Mouse (Mus musculus): ENCODE data around the gene Prokr2.
A peak's percentile ranks its signal among the peaks of the same experiment; 100 is the strongest.
"Not testable (repeated sequence)": the region's sequence is repeated elsewhere in the genome, so short reads cannot be mapped to it uniquely, and the experiment has no call there.

Prokr2 gene

GRCm38 (mm10) chr2:132340350-132340749, 44.9 kb downstream of the Prokr2 start:
- DNase-seq (ENCODE audit: low spot score in 2 of 2) = no peak

- no peak for DNase-seq (ENCODE audit: low spot score in 2 of 2)
Observed at GRCm38 (mm10) chr2:132337202-132337601, 48.0 kb downstream of the Prokr2 start.

DNA sequence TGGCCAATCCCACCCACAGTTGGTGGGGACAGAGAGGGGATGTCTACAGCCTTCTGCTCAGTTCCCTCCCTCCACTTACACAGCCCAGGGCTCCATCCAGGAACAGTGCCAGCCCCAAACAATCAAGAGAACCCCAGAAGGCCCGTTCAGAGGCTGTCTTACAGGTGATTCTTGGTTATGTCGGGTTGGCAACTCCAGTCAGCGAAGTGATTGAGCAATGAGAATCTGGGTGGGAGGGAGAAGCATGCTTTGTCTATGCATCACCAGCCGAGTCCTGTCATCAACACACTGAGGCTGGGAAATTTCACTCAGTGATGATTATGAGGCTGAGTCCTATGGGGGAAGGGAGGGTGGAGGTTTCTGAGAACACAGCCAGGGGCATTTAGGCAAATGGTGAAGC, 61.7 kb downstream of the Prokr2 start:
- no peak for DNase-seq (ENCODE audit: low spot score in 2 of 2)

DNA sequence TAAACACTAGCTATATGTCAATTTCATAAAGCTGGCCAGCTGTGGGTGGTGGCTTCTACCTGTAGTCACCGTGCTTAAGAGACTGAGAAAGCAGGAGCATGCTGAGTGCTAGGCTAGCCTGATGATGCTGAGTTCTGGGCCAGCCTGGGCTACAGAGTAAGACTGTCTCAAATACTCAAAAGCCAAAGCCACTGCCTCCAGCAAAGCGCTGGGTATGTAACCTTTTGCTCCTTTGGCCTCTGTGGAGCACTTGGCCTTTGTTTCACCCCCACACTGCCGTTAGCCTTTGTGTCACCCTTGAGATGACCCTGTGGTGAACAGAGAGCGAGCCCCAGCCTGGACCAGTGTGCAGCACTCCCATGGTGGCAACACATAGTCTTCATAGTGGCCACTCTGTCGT, 64.7 kb downstream of the Prokr2 start:
- DNase-seq (ENCODE audit: low spot score in 2 of 2) = no peak

DNA sequence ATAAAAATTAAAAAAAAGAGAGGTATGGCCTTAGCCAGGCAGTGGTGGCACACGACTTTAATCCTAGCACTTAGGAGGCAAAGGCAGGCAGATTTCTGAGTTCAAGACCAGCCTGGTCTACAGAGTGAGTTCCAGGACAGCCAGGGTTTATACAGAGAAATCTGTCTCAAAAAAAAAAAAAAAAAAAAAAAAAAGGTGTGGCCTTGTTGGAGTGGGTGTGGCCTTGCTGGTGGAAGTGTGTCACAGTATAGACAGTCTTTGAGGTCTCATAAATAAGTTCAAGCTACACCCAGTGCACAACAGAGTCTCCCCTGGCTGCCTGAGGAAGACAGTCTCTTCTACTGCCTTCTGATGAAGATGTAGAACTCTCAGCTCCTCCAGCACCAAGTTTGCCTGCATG, 68.1 kb downstream of the Prokr2 start:
- no peak for DNase-seq (ENCODE audit: low spot score in 2 of 2)

DNA sequence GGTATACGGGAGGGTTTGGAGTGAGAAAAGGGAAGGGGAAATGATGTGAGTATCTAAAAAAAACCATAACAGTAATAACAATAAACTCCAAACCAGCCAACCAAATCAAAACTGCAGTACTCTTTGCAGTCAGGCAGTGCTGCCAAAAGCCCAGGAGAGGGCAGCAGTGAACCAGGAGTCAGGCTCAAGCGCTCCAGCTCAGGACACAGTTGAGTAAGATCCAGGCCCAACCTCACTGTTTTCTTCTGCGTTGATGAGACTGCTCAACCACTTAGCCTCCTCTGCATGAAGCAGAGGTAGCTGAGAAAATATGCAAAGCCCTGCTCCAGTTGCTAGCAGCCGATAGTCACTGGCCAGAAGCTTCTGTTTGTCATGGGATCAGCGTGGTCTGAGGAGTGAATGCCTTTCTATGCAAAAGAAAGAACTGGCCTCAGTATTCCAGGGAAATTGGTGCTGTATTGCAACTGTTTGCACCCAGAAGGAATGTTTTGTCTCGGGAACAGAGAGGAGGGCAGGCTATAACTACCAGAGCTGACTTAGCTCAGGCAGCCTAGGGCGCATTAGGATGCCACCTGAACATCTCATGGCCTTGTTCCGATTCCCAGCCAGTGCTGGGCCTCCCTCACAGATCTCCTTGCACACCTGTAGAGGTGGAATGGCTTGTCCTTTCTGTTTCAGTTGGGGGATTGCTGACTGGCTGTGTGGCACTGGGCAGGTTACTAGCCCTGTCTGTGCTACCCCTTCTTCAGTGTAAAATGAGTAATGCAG, 69.0 kb downstream of the Prokr2 start:
- peak; percentile 18 to 68 for DNase-seq (ENCODE audit: low spot score in 2 of 2)

DNA sequence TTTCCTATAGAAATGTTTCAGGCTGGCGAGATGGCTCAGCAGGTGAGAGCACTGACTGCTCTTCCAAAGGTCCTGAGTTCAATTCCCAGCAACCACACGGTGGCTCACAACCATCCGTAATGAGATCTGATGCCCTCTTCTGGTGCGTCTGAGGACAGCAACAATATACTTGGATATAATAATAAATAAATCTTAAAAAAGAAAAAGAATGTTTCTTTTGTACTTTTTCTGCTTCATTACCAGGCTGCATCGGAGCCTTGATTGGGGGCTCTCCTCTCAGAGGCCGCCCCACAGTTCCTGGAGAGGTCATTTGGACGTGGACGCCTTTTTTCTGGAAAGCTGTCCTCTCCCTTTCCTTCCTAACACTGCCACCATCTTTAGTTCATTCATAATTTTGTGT, 71.2 kb downstream of the Prokr2 start:
- not testable (repeated sequence) for DNase-seq (ENCODE audit: low spot score in 2 of 2)

DNA sequence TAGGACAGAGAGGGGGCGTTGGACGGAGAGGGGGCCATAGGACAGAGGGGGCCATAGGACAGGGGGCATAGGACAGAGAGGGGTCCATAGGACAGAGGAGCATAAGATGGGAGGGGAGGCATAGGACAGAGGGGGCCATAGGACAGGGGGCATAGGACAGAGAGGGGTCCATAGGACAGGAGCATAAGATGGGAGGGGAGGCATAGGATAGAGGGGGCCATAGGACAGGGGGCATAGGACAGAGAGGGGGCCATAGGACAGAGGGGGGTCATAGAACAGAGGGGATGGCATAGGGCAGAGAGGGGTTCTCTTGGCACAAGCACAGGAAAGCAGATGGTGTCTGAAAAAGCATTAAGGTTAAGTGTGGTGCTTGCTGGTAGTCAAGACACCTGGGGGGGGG, 71.7 kb downstream of the Prokr2 start:
- no peak for DNase-seq (ENCODE audit: low spot score in 2 of 2)

GRCm38 (mm10) chr2:132312616-132313015, 72.6 kb downstream of the Prokr2 start:
- no peak for DNase-seq (ENCODE audit: low spot score in 2 of 2)

- no peak for DNase-seq (ENCODE audit: low spot score in 2 of 2)
Observed at GRCm38 (mm10) chr2:132309398-132309930, 75.8 kb downstream of the Prokr2 start.

DNA sequence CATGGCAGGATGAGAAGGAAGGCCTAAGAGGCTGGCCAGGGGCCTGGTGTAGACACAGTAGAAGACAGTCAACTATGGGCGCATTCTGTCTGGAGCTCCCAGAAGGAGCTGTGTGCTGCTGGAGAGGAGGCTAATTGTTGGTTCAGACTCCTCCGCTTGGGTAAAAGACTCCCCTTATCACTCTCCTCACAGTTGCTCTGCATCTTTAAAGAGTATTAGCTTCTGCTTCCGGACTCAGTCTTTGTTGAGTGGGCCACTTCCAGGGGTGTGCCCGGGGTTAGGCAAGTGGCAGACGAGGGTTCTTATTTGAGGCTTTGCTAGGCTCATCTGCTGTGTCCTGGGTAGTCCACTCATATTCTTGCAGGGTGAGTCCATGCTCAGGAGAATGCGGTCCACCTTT, 76.4 kb downstream of the Prokr2 start:
- DNase-seq (ENCODE audit: low spot score in 2 of 2) = no peak

- no peak for DNase-seq (ENCODE audit: low spot score in 2 of 2)
Observed at GRCm38 (mm10) chr2:132307213-132307843, 77.9 kb downstream of the Prokr2 start.

- DNase-seq (ENCODE audit: low spot score in 2 of 2) = peak in 1 of 2 experiments; percentile 43
Observed at GRCm38 (mm10) chr2:132305988-132306387, 79.3 kb downstream of the Prokr2 start.

DNA sequence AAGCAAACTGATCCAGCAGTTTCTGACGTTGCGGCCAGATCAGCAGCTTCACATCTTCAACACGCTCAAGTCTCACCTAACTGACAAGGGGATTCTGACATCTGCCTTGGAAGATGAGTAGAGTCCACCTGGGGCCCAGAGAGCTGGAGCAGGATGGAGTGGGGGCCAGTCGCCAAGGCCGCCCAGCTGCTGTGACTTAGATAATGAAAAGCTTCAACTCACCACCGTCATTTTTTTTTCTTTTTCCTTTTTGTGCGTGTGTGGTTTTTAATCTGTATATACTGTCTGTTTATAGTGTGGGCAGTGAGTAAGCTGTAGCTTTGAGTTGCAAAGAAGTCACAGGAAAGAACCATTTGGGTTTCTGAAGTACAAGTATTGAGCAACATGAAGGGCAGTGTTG, 80.1 kb downstream of the Prokr2 start:
- no peak for DNase-seq (ENCODE audit: low spot score in 2 of 2)

GRCm38 (mm10) chr2:132301436-132301835, 83.8 kb downstream of the Prokr2 start:
- DNase-seq (ENCODE audit: low spot score in 2 of 2) = no peak

DNA sequence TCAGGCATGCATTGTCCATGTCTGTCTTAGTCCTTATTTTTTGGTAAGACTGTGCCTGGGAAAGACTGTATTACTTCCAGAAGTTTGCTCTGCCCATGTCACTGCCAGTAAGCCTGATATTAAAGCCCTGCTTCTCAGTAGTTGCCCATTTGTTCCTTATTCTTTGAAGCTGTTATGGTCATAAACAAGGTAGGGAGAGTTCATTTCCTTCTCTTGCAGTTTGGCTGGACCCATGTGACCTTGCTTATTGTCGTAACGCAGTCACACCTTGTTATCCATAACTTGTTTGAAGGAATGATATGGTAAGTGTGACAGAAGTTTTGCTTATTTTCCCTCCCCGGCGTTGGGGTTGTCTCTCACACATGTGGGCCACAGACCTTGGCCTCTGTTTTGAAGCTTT, 87.0 kb downstream of the Prokr2 start:
- no peak for DNase-seq (ENCODE audit: low spot score in 2 of 2)

- DNase-seq (ENCODE audit: low spot score in 2 of 2) = no peak
Observed at GRCm38 (mm10) chr2:132293694-132294450, 91.4 kb downstream of the Prokr2 start.

DNA sequence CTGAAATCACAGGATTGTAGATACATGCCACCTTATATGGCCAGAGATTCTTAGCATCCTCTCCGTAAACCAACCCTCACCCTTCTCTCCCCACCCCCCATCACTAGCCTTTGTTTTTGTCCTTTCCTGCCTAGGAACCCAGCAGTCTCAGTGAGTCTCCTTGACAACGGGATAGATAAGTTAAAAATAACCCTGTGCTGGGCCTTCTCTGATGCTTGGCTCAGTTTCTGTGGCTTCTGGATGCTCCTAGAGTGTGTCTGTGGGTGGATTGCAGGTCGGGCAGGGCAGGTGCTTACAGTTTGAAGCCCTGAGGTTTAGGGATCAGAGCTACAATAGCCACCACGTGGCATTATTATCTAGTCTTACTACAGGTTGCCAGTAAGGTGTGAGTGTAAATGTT, 93.2 kb downstream of the Prokr2 start:
- no peak for DNase-seq (ENCODE audit: low spot score in 2 of 2)

GRCm38 (mm10) chr2:132291265-132291664, 94.0 kb downstream of the Prokr2 start:
- no peak for DNase-seq (ENCODE audit: low spot score in 2 of 2)

DNA sequence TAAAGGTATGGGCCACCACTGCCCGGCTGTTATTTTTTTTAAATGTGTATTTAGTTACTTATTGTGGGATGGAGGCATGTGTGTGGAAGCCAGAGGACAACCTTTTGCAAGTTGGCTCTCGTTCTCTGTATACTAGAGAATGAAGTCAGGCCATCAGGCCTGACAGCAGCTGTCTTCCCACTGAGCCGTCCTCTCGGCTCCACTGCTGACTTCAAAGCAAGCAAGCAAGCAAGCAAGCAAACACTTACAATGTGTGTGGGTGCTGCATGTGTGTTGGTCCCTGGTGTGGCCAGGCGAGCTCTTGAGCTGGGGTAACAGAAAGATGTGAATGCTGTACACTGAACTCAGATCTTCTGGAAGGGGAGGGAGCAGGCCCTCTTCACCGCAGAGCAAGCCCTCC, 94.4 kb downstream of the Prokr2 start:
- no peak for DNase-seq (ENCODE audit: low spot score in 2 of 2)

- DNase-seq (ENCODE audit: low spot score in 2 of 2) = not testable (repeated sequence)
Observed at GRCm38 (mm10) chr2:132289213-132289612, 96.0 kb downstream of the Prokr2 start.

All from spleen, postnatal 10 days (tissue).